Mouse (Mus musculus): ENCODE results near the gene Sdhc.
"Not testable (repeated sequence)": the region's sequence is repeated elsewhere in the genome, so short reads cannot be mapped to it uniquely, and the experiment has no call there.

Gene Sdhc

DNA sequence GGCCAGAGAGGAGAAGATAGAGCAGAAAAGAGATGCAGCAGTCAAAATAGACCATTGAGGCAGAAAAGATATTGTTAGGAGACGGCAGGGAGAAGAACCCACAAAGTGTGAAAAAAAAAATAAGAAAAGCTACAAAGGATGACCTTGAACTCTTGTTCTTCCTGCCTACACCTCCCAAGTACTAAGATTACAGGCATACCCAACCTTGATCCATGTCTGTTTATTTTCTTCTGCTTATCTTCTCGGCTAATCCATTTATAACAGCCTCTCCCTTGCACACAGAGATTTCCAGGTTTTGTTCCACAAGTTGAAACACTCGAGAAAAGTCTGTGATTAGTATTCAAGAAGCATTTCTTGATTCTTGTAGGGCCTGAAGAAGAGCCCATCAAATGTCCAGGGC, 19.5 kb upstream of the Sdhc start:
- in situ Hi-C loops (cut with MboI; ENCODE audit: unreplicated experiment in 2 of 2), result loop anchor here in 1 of 2 experiments (5.0 kb wide), 1 partner anchor 52 kb away; the partner anchor contains the start of gene Tomm40l

DNA sequence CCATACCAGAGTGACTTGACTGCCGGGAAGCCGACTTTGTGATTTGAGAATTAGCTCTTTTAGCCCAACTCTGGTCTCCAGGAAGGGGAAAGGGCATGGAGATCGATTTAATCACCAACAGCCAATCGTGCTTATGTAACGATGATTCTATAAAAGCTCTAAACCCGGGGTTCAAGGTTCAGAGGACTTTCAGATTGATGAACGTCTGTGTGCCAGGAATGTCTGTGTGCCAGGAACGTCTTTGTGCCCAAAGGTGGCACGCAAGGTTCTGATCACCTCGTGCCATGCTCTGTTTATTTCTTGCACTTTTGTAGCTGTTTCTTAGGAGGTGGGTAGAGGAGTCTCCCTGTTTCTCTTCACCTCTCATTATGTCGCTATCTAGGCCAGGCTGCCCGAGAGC, 18.5 kb upstream of the Sdhc start:
- in situ Hi-C loops (cut with MboI; ENCODE audit: unreplicated experiment in 2 of 2), result loop anchor here in 1 of 2 experiments (5.0 kb wide), 1 partner anchor 53 kb away; the partner anchor contains the start of gene Tomm40l

DNA sequence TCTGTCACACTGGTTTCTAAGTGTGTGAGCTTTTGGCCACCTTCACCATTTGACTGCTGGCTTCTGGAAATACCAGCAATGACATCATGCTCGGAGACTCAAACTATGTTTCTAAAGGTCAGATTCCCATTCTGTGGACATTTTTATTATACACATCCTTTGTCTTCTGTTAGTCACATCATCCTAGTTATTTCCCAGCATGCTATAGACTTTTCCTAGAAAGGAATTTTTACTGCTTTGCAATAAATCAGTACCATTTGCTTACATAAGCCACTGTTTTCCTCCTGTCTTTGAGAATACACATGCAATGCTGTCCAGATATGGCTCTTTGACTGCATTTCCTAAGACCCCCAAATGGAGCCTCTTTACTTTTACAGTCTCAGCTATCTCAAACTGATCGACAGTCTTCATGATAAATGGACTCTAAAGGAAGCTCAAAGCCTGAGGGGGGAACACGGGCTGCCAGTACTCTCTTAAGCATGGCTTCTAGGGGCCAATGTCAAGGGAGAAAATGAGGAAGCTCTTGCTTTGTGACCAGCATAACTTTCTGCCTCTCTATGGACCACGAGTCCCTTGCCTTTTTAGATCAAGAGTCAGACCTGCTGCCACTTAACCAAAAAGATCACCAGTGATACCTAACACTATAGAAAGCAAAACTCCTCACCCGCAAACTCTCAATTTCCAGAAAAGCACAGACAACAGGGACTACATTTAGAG, 15.4 kb upstream of the Sdhc start:
- in situ Hi-C loops (cut with MboI; ENCODE audit: unreplicated experiment in 2 of 2), result loop anchor here in 1 of 2 experiments (5.0 kb wide), 1 partner anchor 57 kb away; the partner anchor contains the start of gene Tomm40l

DNA sequence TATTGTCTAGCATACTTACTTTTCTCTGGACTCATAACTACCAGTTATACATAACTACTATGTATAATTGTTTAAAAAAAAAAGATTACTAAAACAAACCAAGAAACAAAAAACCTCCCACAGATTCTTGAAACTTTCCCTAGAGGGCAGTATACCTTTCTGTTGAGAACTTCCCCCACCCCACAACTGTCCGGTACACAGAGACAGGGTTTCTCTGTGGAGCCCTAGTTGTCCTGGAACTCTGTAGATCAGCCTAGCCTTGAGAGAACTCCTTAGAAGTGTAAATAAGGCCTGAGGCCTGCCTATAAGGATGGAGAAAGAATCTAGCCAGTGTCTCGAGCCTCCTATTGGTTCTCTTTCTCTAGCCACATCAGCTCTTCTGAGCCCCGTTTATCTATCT, 13.9 kb upstream of the Sdhc start:
- in situ Hi-C loops (cut with MboI; ENCODE audit: unreplicated experiment in 2 of 2), result loop anchor here in 1 of 2 experiments (5.0 kb wide), 1 partner anchor 58 kb away; the partner anchor contains the start of gene Tomm40l

DNA sequence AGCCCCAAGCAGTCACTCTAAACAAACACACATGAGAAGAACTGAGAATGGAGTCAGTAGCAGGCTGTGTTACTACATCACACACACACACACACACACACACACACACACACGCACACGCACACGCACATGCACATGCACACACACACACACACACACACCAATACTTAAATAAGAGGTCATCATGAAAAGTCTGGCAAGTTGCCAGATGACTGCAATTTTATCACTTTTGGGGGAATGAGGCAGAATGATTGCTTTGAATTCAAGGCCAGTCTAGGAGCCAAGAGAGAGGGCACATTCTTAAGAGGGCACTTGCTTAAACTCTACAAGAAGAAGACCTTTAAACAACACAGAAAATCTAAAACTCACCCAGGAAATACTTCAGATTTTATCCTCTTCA, 12.1 kb upstream of the Sdhc start:
- in situ Hi-C loops (cut with MboI; ENCODE audit: unreplicated experiment in 2 of 2), result loop anchor here in 1 of 2 experiments (5.0 kb wide), 1 partner anchor 60 kb away; the partner anchor contains the start of gene Tomm40l

DNA sequence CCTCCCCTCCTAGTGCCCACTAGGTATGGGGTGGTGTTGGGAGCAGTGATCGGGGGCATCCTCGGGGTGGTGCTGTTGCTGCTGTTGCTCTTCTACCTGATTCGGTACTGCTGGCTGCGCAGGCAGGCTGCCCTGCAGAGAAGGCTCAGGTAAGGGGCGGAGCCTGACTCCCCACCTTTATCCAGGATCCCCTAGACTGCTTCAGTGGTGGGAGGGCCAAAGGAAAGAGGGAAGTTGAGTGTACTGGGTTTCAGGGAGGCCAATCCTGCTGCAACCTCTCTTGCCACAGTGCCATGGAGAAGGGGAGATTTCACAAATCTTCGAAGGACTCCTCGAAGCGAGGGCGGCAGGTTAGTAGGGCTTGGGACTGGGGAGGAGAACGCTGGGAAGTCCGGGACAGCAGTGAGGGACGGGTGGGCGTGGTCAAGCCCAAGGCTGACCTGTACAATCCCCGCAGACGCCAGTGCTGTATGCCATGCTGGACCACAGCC, 9.1 kb upstream of the Sdhc start:
- in situ Hi-C loops (cut with MboI; ENCODE audit: unreplicated experiment in 2 of 2), result loop anchor here in 1 of 2 experiments (5.0 kb wide), 1 partner anchor 37 kb away; no protein-coding TSS in a partner anchor

DNA sequence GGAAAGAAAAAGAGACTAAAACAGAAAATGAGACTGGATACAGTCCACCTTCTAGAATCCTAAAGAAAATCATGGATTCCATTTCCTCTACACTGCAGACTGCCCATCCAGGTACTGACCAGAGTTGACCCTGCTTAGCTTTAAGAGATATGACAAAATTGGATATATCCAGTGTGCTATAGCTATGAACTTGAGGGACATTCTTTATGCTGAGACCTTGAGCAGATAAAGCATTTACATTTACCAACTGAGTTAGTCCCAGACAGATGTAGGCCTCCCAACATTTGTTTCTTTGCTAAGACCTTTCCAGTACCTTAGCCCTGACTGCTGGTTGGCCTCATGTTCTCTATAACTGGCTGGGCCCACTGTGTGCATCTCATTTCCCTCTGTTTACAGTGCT, 7.6 kb upstream of the Sdhc start:
- in situ Hi-C loops (cut with MboI; ENCODE audit: unreplicated experiment in 2 of 2), result loop anchor here in 1 of 2 experiments (5.0 kb wide), 1 partner anchor 36 kb away; no protein-coding TSS in a partner anchor

DNA sequence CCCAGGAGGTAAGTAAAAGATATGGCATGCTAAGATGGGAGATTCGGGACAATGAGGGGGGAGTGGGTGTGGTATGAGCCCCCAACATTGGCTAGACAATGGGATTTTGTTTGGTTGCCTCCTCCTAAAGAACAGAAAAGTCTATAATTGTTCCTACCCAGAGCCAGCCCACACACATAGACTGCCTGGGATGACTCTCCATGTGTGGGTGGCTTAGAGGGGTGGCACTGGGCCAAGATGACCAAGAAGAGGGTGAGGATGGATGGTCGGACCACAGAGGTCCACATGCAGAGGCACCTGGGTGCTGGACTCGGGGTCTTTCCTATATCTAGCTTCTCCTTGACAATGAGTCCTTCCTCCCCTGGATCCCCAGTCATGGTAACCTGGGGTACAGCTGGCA, 6.2 kb upstream of the Sdhc start:
- in situ Hi-C loops (cut with MboI; ENCODE audit: unreplicated experiment in 2 of 2), result loop anchor here in 1 of 2 experiments (5.0 kb wide), 1 partner anchor 34 kb away; no protein-coding TSS in a partner anchor

DNA sequence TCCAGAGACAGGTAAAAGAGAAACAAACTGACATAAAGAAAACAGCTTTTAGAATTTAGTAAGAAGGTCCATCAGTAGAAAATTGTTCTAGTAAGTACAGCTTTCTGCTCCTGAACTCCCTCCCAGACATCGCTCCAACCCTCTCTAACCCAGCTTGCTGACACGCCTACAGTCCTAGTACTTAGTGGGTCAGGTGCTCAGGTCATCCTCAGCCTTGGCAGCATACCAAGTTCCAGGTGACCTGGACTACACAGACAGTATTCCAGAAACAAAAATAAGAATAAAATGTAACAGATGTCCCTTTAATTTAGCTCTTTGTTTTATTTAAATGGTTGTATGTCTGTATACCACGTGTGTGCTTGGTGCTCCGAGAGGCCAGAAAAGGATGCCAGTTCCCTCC, 1.6 kb upstream of the Sdhc start:
- in situ Hi-C loops (cut with MboI; ENCODE audit: unreplicated experiment in 2 of 2), result no loop called here

DNA sequence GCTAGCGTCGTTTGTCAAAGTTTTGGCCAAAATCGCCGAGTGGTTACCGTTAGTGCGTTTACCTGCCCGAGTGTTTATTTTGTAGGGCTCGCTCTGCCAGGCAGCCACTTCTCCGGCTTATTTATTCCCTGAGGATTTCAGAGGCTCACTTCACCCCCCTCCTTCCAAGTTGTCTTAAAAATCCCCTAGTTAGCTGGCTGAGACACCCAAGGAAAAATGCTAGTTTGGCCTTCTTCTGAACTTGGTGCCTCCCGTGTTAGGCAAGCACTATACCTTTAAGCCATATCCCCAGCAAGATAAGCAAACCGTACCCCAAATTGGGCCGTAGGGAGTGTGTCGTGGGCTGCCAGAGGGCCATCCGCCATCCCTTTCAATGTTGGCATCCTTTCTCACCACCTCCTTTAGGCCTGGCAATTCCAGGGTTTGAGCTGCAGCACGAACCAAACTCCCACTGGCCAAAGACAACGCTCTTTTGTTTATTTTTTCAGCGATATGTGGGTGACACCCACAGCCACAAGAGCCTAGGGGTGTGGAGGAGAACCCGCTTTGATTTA, 512 bp upstream of the Sdhc start:
- in situ Hi-C loops (cut with MboI; ENCODE audit: unreplicated experiment in 2 of 2), result no loop called here

DNA sequence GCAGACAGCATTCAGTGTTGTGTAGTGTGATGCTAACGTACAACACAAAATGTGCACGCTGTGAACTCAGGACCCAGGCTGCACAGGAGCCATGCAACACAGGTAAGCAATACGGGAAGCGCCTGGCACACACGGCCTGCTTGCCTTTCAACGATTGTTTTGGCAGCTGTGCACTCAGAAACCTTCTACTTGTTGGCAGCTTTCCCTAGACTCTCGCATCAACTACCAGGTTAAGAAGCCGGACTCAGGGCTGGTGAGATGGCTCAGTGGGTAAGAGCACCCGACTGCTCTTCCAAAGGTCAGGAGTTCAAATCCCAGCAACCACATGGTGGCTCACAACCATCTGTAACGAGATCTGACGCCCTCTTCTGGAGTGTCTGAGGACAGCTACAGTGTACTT, 7.4 kb downstream of the Sdhc start:
- in situ Hi-C loops (cut with MboI; ENCODE audit: unreplicated experiment in 2 of 2), result not testable (repeated sequence)

DNA sequence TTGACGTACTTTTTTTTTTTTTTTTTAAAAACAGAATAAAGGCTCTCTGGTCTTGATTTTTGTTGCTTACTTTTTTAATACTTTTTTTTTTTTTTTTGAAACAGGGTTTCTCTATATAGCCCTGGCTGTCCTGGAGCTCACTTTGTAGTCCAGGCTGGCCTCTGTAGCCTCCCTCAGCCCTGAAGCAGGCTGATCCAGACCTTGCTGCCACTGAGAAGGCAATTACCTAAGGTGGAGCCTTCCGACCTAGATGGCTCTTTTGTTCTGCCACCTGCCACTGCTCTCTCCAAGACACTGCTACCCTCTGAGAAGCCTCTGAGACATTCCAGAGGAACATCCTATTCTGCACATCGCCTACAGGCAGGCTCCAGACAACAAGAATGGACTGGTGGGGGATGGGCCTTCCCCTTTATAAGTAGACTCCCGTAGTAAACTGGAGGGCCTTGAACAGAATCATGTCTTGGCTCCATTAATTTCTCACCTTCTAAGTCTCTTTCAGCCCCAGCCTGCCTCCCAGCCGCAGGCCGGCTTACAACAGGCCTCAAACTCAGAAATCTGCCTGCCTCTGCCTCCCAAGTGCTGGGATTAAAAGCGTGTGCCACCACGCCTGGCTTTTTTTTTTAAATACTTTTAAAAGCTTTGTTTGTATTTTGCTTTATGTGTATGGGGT, 12.8 kb downstream of the Sdhc start:
- in situ Hi-C loops (cut with MboI; ENCODE audit: unreplicated experiment in 2 of 2), result not testable (repeated sequence)

DNA sequence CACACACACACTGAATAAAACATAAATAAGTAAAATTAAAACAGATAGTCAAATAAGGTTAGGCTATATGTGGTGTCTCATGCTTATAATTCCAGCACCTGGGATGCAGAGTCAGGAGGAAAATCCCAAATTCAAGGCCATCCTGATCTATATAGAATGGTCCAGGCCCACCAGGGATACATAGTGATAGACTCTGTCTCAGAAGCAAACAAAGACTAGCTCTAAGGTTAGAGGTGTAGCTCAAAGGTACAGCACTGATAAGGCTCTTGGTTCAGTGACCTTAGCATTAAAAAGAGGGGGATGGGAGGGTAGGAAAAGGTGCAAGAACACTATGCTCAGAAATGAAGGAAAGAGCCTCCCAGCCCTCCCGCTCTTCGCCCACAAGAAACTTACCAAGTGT, 14.8 kb downstream of the Sdhc start:
- in situ Hi-C loops (cut with MboI; ENCODE audit: unreplicated experiment in 2 of 2), result no loop called here

DNA sequence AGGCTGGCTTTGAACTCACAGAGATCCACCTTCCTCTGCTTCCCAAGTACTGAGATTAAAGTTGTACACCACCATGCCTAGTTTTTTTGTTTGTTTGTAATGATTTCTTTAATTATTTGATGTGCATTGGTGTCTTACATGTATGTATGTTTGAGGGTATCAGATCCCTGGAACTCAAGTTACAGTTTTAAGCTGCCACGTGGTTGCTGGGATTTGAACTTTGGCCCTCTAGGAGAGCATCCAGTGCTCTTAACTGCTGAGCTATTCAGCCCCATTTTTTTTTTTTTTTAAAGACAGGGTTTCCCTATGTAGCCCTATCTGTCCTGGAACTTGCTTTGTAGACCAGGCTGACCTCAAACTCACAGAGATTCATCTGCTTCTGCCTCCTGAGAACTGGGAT, 19.4 kb downstream of the Sdhc start:
- in situ Hi-C loops (cut with MboI; ENCODE audit: unreplicated experiment in 2 of 2), result no loop called here

DNA sequence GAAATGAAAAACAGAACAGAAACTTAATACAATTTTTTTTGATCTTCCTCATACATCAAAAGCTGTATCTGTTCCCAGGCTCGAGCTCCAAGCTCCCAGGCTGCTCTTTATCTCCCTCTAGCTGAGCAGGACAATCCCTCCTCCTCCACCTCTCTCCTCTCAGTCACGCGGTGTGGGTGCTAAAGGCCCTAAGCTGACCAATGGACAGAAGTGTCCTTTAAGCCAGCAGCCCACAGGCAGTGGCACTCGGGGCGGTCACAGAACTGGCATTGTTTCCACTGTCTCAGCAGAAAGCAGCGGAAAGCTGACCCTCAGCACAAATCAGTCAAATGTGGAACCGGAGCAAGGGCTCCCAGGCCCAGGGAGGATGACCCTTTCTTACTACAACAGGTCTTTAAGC, 21.2 kb downstream of the Sdhc start:
- in situ Hi-C loops (cut with MboI; ENCODE audit: unreplicated experiment in 2 of 2), result no loop called here

DNA sequence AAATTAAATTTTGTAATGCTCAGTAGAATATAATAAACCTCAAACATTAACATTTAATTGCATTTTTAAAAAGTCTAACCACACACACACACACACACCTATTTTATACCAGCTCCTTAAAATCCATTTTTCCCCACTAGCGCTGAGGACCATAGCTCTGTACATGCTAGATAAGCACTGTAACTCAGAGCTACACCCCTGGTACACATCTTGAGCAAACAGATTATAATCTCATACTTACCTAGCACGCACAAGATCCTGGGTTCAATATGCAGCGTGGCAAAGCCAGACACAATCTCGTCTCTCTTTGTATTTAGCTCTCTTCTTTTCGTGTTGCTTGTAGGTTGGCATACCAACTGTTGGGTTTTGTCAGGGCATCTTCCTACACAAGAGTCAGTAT, 26.0 kb downstream of the Sdhc start:
- in situ Hi-C loops (cut with MboI; ENCODE audit: unreplicated experiment in 2 of 2), result loop anchor here in 1 of 2 experiments (5.0 to 25.0 kb wide), 2 partner anchors 33 to 363 kb away; no protein-coding TSS in a partner anchor

DNA sequence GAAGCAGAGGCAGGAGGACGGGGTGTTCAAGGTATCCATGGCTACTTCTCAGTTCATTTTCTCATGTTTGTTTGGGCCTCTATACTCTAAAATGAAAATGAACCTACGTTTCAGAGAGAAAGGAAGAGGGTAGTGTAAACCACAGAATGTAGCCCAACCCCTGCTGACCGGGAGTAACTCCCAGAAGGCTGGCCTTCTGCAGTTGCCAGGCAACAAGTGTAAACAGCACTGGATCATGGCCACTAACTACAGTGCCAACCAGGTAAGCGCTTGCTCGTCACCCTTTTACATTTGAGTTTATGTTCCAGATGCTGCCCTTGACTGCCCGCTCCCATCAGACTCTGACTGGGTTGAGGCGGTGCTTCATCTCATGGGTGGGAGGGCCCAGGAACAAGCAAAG, 27.5 kb downstream of the Sdhc start:
- in situ Hi-C loops (cut with MboI; ENCODE audit: unreplicated experiment in 2 of 2), result loop anchor here in 1 of 2 experiments (5.0 to 25.0 kb wide), 2 partner anchors 34 to 364 kb away; no protein-coding TSS in a partner anchor

DNA sequence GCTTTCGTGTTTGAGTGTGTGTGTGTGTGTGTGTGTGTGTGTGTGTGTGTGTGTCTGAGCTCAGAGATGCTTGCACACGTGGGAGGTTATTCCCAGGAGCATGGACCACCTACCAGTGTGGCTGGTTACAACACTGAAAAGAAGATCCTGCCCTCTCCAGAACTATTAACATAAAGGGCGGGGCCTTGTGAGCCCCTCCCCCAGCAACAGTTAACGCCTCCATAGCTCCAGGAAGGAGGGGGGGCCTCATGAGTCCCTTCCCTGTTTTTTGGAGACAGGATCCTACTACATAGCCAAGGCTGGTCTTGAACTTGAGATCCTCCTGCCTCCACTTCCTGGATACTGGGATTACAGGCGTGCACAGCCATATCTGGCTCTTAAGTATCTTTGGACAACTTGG, 28.6 kb downstream of the Sdhc start:
- in situ Hi-C loops (cut with MboI; ENCODE audit: unreplicated experiment in 2 of 2), result loop anchor here in 1 of 2 experiments (5.0 to 25.0 kb wide), 2 partner anchors 35 to 365 kb away; no protein-coding TSS in a partner anchor

DNA sequence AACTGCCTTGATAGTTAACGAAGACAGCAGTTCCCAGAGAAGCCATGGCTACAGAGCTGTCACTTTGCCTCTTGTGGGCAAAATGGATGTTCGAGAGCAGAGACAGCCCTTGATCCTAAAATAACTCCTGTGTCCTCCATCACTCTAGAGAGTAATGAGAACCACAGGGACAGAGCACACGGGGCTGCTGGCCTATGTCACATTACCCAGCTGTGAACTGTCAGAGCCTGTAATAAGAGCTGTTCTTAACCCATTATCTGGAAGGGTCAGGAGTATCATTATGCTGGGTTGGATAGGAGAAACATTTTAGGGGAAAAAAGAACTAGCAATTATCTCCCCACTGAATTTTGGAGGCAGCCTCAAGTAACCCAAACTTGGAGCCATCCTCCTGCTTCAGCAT, 29.5 kb downstream of the Sdhc start:
- in situ Hi-C loops (cut with MboI; ENCODE audit: unreplicated experiment in 2 of 2), result loop anchor here in 1 of 2 experiments (5.0 to 25.0 kb wide), 2 partner anchors 36 to 366 kb away; no protein-coding TSS in a partner anchor

DNA sequence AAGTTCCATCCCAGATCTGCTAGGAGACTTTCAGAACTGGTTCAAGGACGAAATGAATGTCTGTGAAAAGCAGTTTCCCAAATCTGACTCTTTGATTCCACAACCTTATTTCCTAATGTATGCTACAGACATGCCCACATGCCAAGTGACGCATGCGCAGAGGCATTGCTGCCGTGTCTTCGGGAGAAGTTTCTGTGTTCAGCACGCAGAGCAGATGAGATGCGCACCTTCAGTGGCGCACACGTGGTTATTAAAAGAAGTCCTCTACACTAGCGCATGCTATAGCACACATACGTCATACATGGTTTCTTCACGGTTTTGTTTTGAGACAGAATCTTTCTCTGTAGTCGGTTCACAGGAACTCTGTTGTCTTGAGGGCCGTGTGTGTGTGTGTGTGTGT, 31.0 kb downstream of the Sdhc start:
- in situ Hi-C loops (cut with MboI; ENCODE audit: unreplicated experiment in 2 of 2), result loop anchor here (5.0 to 25.0 kb wide), 5 partner anchors 103 to 375 kb away; partner anchors contain the start of genes Tomm40l (in 2 of the 2), Adamts4 (in 1 of the 2) and Ndufs2 (in 1 of the 2)
